Mouse (Mus musculus) lung, adult 2 months (tissue): Measurements from ENCODE around the gene Hdgfl2.
"Not testable (repeated sequence)": the region's sequence is repeated elsewhere in the genome, so short reads cannot be mapped to it uniquely, and the experiment has no call there.

Experiments
- CTCF ChIP-seq: fragments of 200-500 bp; IDR thresholded peaks from 2 replicates; pipeline ENCODE4 v1.5.1; 2011; ENCODE audit warnings: mild to moderate bottlenecking, low read length, control low read depth; ENCODE audit not compliant: insufficient read depth
- POLR2A ChIP-seq: fragments of 200-500 bp; IDR thresholded peaks from 2 replicates; pipeline ENCODE4 v1.6.1; 2011; ENCODE audit warnings: low read depth, mild to moderate bottlenecking, control low read depth, low read length, borderline replicate concordance; ENCODE audit errors: extremely low read depth

DNA sequence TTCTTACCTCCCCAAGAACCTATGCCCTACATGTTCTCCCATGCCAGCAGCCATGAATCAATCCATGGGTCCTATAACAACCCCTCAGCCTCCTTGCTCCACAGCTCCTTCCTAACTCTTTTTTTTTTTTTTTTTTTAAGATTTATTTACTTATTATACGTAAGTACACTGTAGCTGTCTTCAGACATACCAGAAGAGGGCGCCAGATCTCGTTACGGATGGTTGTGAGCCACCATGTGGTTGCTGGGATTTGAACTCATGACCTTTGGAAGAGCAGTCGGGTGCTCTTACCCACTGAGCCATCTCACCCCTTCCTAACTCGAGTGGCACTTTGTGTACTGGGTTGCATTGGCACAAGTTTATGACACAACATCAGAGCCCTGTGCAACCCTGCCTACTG, 13.7 kb upstream of the Hdgfl2 start:
- not testable (repeated sequence) for TF ChIP-seq CTCF, POLR2A
